7 mouse cellular contexts compared by ENCODE assay signal in genomic region chr6:119924235-119925005, GRCm38 (mm10). TPM values are rescaled to one million over a fixed set of nuclear protein-coding genes. Genes with fewer than 3 reads are reported as not detected.
DNase-seq lines count a peak whose midpoint lies in the region; TF ChIP-seq lines count a peak whose summit lies in the region.

No protein-coding gene starts in this region.

- dilution Hi-C loops in CH12.LX (cut with MboI; ENCODE audit: extremely low pct_ligation_motif_present, extremely low pct_unique_long_range_greater_than_20kb, low sequenced_read_pairs): no loop called here

- H3K4me2 ChIP-seq in CH12.LX (ENCODE audit: insufficient read depth, low read depth, poor library complexity, severe bottlenecking): no peak overlapping the region

- H3K79me2 ChIP-seq in CH12.LX (replicated peaks; ENCODE audit: control insufficient read depth, extremely low read depth, insufficient read depth, poor library complexity, severe bottlenecking): 0 out of 2 replicates have a peak, but pooled peaks cover 2% of the 10 kb centered on the region

- DNase-seq in heart, postnatal 10 days: peak; percentile 41 to 44
- DNase-seq in heart, adult 8-10 months (ENCODE audit: low spot score): no peak
- DNase-seq in CH12.LX (ENCODE audit: extremely low read depth) (peak; percentile 71), adipocyte (ENCODE audit: low spot score) (peak; percentile 67)
- DNase-seq in layer of hippocampus, postnatal 14 days (ENCODE audit: low spot score in 2 of 2): peak; percentile 19 to 69
- peak; percentile 50 for DNase-seq in telencephalon, adult 2 months (ENCODE audit: low read depth, low spot score)
- DNase-seq in testis, postnatal 10 days (ENCODE audit: low spot score): no peak

- H3K9me3 ChIP-seq in CH12.LX (replicated peaks; ENCODE audit: low read length): no peaks in the 10 kb centered on the region

- peaks cover 0 to 10% of the 10 kb centered on the region in 2 experiments; a peak in 2 of 4 replicates for H3K4me1 ChIP-seq in CH12.LX (ENCODE audit: control insufficient read depth in 1 of 2, insufficient read depth in 2 of 2)

- H3K27ac ChIP-seq in CH12.LX (ENCODE audit: insufficient read depth, low read depth): no peak overlapping the region

- intact Hi-C loops in heart, postnatal 10 days (cut with DNase I): loop anchor here (1.0 to 2.0 kb wide), 2 partner anchors 132 to 434 kb away; no protein-coding TSS in a partner anchor

- in situ Hi-C loops in CH12.LX (cut with MboI; ENCODE audit: low pct_ligation_motif_present, low pct_unique_long_range_greater_than_20kb, low sequenced_read_pairs): loop anchor here (25.0 kb wide), 2 partner anchors 112 to 437 kb away; partner anchors contain the start of gene Fbxl14

- no peaks in the 10 kb centered on the region for H3K27me3 ChIP-seq in CH12.LX (replicated peaks)

- no peak for TF ChIP-seq EP300 in CH12.LX (IDR thresholded peaks at IDR 0.05; ENCODE audit: low read length)

- no peak overlapping the region for H3K9ac ChIP-seq in CH12.LX (ENCODE audit: insufficient read depth, low read depth)

- H3K4me3 ChIP-seq in CH12.LX (replicated peaks in 1 of 3; ENCODE audit: low read depth in 2 of 3, low read length in 2 of 3, poor library complexity in 1 of 3): no peak overlapping the region

- 0 out of 2 replicates have a peak, but pooled peaks have one; percentile 34 for TF ChIP-seq POLR2A in CH12.LX (IDR thresholded peaks at IDR 0.05; ENCODE audit: low read depth, low read length)

- H3K36me3 ChIP-seq in CH12.LX (replicated peaks in 1 of 2; ENCODE audit: control insufficient read depth in 1 of 2, insufficient read depth in 1 of 2, low read length in 1 of 2): peaks cover 78 to 97% of the 10 kb centered on the region in 2 experiments

- no peak; the same call in 1 of the 2 replicates for TF ChIP-seq RAD21 in CH12.LX (IDR thresholded peaks at IDR 0.05; ENCODE audit: low read depth, low read length)

- TF ChIP-seq CTCF in CH12.LX (conservative IDR thresholded peaks at IDR 0.05 in 1 of 2, IDR thresholded peaks at IDR 0.05 in 1 of 2; ENCODE audit: low read depth in 2 of 2, low read length in 2 of 2): peak in 1 of 2 experiments; percentile 66; a peak in 2 of 4 replicates

TF ChIP-seq in CH12.LX, 34 proteins besides CTCF, POLR2A, EP300 and RAD21:
- TF ChIP-seq JUN (IDR thresholded peaks at IDR 0.05; ENCODE audit: insufficient read depth, low read depth, low read length) (no peak), HCFC1 (IDR thresholded peaks at IDR 0.05; ENCODE audit: low read depth, low read length) (no peak), ZC3H11A (IDR thresholded peaks at IDR 0.05; ENCODE audit: low read depth, low read length) (no peak), CHD2 (IDR thresholded peaks at IDR 0.05; ENCODE audit: low read length) (no peak), SIN3A (IDR thresholded peaks at IDR 0.05; ENCODE audit: low read length) (no peak), TBP (conservative IDR thresholded peaks at IDR 0.05; ENCODE audit: low read depth, low read length) (no peak), PAX5 (IDR thresholded peaks at IDR 0.05; ENCODE audit: low read length) (no peak), ZKSCAN1 (IDR thresholded peaks at IDR 0.05; ENCODE audit: borderline replicate concordance, low read depth, low read length) (no peak), MEF2A (IDR thresholded peaks at IDR 0.05; ENCODE audit: borderline replicate concordance, low read depth, low read length) (no peak), MAX (IDR thresholded peaks at IDR 0.05; ENCODE audit: low read length) (no peak), RCOR1 (conservative IDR thresholded peaks at IDR 0.05; ENCODE audit: low read depth, low read length) (no peak), POLR2AphosphoS2 (IDR thresholded peaks at IDR 0.05; ENCODE audit: low read depth, low read length) (peak; percentile 96), ETS1 (conservative IDR thresholded peaks at IDR 0.05; ENCODE audit: low read depth, low read length) (no peak), SMC3 (IDR thresholded peaks at IDR 0.05; ENCODE audit: low read depth, low read length) (peak; percentile 59)

RNA-seq across cellular contexts. Expression of gene Rad52, which starts 21.9 kb away (rescaled TPM):
- 10 to 100 TPM; 13.3 to 14.8 TPM for total RNA-seq in heart, postnatal 10 days (2021)
- total RNA-seq in heart, adult 8-10 months (2022): 10 to 100 TPM in 3 of 4 experiments, 1 to 10 TPM in 1; 8.5 to 11.0 (median 10.2) TPM
- 8.4 and 10.2 TPM in 2 replicates for total RNA-seq in CH12.LX (2012; rRNA removed)
- 12.2 and 14.2 TPM in 2 replicates for total RNA-seq in CH12.LX (2014; rRNA removed)
- polyA plus RNA-seq in CH12.LX (2012; ENCODE audit: insufficient read length, low read depth): 8.8 and 9.3 TPM in 2 replicates
- total RNA-seq in layer of hippocampus, postnatal 14 days (2021): 10 to 100 TPM; 31.6 TPM

Comparison
In these comparisons a context has a peak if more than half of its experiments do, and no peak if none do; other contexts are left out.
1. DNase-seq: peak in heart, postnatal 10 days (2 of 2), CH12.LX (single experiment), adipocyte (single experiment), layer of hippocampus, postnatal 14 days (2 of 2) and telencephalon, adult 2 months (single experiment); none in heart, adult 8-10 months (single experiment) and testis, postnatal 10 days (single experiment).